Mouse (Mus musculus): Measurements from ENCODE around the gene C1qtnf9.

The C1qtnf9 gene

DNA sequence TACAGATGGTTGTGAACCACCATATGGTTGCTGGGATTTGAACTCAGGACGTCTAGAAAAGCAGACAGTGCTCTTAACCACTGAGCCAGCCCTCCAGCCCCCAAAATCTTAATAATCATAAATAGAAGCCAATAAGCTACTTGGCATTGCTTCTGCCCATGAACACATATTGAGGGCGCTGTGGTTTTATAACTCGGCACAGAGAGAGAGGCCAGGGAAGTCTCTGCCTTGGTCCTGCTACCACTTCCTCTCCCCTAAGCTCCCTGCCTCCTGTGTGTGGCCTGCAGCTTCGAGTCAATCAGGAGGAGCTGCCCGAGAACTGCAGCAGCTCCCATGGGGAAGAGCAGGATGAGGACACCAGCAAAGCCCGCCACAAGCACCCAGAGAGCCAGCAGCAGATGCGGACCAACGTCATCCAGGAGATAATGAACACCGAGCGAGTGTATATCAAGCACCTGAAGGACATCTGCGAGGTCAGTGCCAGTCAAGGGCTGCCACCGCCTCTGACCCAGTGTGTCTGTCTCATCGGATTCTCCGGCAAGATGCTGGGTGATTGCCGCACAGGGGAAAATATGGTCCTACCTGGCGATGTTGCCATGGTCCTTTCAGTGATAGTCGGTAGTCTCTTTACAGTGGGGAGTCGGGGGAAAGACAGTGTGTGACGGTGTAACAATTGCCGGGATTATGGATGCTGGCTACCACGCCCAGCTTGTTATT is 20.6 kb upstream of the C1qtnf9 start:
- no peak for ATAC-seq (ENCODE audit: insufficient number of reproducible peaks, low FRiP score, low TSS enrichment)

GRCm38 (mm10) chr14:60749880-60750279 is 18.1 kb upstream of the C1qtnf9 start:
- ATAC-seq (ENCODE audit: insufficient number of reproducible peaks, low FRiP score, low TSS enrichment), result no peak

- no peak for ATAC-seq (ENCODE audit: insufficient number of reproducible peaks, low FRiP score, low TSS enrichment)
Measured at GRCm38 (mm10) chr14:60751581-60751980, 16.4 kb upstream of the C1qtnf9 start.

DNA sequence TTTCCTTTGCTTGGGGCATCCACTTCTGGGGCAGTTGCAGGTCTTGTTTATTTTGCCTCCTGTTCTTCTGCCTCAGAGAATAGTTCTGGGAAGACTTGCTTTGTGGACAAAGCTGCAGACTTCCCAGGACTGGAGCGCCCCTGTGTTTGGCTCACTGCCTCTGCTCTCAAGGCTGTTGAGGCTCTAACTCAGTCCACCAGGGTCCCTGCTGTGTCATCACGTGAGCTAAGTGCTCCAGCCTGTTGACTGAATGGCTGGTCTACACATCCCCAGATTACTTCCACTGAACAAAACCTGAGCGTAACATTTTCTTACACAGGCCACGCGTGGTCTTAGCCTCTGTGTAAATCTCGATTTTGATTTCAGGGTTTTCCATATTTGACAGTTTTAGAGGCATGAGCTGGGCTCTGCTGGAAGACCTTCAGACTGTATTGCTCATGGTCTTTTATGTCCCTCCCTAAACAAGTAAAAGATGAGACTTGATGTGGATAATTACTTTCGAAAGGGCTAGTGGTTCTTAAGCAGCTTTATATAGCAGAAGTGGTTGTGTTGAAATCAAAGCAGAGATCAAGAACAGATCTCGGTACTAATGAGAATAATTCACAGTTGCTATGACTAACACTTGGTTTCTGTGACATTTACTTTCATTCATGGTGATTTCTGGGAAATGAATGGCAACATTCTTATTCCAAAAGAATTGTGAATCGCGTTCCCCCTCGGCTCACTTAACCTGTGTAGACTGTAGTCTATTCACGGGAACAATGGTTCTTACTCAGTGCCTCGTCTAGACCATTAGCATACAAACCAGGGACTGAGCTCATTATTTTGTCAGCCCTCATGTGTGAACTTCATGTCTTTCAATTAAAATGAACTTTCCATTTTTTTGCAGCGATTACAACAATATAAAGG is 14.8 kb upstream of the C1qtnf9 start:
- ATAC-seq (ENCODE audit: insufficient number of reproducible peaks, low FRiP score, low TSS enrichment), result no peak

GRCm38 (mm10) chr14:60753801-60754126 is 14.2 kb upstream of the C1qtnf9 start:
- ATAC-seq (ENCODE audit: insufficient number of reproducible peaks, low FRiP score, low TSS enrichment), result no peak

- no peak for ATAC-seq (ENCODE audit: insufficient number of reproducible peaks, low FRiP score, low TSS enrichment)
Measured at GRCm38 (mm10) chr14:60754656-60755055, 13.3 kb upstream of the C1qtnf9 start.

GRCm38 (mm10) chr14:60756271-60756670 is 11.7 kb upstream of the C1qtnf9 start:
- peak; percentile 82 for ATAC-seq (ENCODE audit: insufficient number of reproducible peaks, low FRiP score, low TSS enrichment)

GRCm38 (mm10) chr14:60757265-60757664 is 10.7 kb upstream of the C1qtnf9 start:
- no peak for ATAC-seq (ENCODE audit: insufficient number of reproducible peaks, low FRiP score, low TSS enrichment)

GRCm38 (mm10) chr14:60757722-60758121 is 10.2 kb upstream of the C1qtnf9 start:
- no peak for ATAC-seq (ENCODE audit: insufficient number of reproducible peaks, low FRiP score, low TSS enrichment)

DNA sequence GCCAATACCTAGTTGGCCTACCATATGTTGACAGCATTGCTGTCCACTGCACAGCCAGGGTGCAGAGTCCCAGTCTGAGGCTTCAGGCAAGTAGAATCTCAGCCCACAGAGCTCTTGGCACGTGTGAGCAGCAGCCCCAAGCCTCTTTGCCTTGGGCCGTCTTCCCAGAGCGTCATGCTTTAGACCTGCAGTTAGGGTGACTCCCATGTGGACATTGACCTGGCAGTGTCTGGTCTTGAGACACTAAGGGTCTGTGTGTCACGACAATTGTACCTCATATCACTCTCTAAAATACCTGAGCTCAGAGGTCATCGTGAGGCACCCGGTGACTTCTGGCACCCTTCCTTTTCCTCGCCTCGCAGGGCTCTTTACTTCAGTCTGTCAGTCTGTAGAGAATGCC is 8.8 kb upstream of the C1qtnf9 start:
- ATAC-seq (ENCODE audit: insufficient number of reproducible peaks, low FRiP score, low TSS enrichment), result no peak

- ATAC-seq (ENCODE audit: insufficient number of reproducible peaks, low FRiP score, low TSS enrichment), result no peak
Measured at GRCm38 (mm10) chr14:60761801-60762200, 6.1 kb upstream of the C1qtnf9 start.

DNA sequence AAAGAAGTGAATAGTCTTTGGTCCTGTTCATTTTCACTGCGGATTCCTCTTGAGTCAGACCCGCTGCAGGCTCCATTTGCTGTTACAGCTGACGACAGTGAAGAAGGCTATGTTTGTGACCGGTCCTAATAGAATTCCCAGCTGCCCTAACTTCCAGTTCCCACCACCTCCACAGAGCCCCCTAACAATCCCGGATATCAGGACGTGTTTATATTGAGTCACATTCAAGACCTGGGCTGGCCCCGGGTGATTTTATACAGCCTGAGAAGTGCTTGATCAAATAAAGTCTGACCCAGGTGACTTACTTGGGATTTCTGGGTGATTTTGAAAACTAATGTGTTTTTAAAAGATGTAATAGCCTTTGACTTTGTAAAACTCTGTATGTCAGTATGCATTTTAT is 5.2 kb upstream of the C1qtnf9 start:
- ATAC-seq (ENCODE audit: insufficient number of reproducible peaks, low FRiP score, low TSS enrichment), result no peak

DNA sequence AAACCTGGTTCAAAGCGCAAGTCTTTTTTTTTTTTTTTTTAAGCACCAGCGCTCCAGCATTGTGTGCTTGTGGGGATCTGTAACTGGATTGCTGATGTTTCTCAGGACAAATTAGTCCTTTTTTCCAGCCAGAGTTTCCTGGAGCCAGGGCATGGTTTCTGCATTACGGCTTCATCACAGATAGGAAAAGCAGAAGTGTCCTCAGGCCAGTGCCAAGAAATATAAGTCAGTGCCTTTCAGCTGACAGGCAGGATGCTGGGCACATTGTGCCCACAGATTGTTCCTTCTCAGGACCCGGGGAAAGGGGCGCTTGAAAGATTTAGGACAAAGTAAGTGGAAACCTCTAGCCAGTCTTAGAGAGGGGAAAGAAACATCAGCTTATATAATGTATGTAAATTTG is 4.2 kb upstream of the C1qtnf9 start:
- no peak for ATAC-seq (ENCODE audit: insufficient number of reproducible peaks, low FRiP score, low TSS enrichment)

GRCm38 (mm10) chr14:60764526-60764925 is 3.4 kb upstream of the C1qtnf9 start:
- no peak for ATAC-seq (ENCODE audit: insufficient number of reproducible peaks, low FRiP score, low TSS enrichment)

DNA sequence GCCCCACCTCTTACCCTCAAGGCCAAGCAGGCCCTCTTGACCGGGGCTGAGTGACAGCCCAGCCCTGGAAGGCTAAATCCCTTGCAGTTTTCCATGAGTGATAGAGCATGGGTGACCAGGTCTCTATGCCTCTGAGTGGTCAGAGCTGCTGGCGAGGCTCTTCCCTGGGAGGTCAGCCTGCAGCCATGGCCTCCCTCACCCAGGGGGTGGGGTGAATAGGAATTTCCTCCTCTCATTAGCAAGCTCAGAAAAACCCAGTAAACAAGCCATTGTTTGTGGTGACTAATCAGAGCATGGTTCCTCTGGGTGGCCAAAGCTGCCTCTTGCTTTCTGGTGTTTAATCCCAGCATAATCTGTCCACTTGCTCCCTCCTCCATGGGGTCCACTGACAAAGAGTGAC is 2.9 kb upstream of the C1qtnf9 start:
- no peak for ATAC-seq (ENCODE audit: insufficient number of reproducible peaks, low FRiP score, low TSS enrichment)

DNA sequence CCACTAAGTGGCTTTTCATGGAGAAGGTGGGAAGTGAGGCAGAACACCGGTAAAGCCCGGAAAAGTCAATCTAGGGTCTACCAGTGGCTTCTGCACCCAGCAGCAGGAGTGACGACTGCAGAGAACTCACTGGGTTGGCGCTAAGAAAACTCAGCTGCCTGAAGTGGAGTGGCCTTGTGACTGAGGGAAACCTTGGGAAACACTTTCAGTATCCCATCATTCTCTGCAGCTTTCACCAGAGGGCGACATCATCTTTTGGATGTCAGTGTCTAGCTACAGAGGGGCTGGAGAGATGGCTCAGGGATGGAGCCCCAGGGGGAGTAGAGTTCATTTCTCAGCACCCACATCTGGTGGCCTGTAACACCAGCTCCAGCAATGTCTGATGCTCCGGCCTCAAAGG is 1.4 kb downstream of the C1qtnf9 start:
- ATAC-seq (ENCODE audit: insufficient number of reproducible peaks, low FRiP score, low TSS enrichment), result no peak

DNA sequence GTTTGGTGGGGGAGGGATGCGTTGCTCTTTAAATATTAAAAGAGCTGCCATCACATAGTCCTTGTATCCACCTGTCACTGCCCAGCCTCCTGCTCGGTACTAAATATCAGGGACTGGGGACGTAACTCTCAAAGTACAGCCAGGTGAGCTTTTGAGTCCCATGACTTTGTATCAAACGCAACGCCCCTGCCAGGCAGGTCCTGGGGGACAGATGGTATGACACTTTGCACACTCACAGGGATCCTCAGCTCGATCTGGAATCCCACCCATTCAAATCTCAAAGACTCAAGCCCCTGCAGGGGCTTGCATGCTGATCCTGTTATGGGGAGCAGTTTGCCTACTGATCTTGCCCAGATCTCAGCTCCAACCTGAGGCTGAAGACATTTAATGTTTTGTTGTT is 2.7 kb downstream of the C1qtnf9 start:
- no peak for ATAC-seq (ENCODE audit: insufficient number of reproducible peaks, low FRiP score, low TSS enrichment)

DNA sequence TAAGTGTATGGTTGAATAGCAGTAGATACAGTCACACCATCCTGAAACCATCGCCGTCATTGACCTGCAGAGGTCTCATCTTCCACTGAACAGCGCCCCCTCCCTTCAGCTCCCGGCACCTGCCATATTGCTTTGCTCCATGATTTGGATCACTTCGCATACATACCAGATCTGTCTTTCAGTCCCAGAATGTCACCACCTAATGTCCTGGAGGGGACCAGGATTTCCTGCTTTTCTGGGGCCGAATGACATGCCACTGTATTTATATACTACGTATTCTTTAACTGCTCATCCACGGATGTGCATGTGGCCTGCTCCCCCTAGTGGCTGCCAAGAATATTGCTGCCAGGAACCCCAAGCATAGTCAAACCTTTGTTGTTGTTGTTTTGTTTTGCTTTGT is 3.1 kb downstream of the C1qtnf9 start:
- ATAC-seq (ENCODE audit: insufficient number of reproducible peaks, low FRiP score, low TSS enrichment), result peak; percentile 84

GRCm38 (mm10) chr14:60773476-60773875 is 5.5 kb downstream of the C1qtnf9 start:
- no peak for ATAC-seq (ENCODE audit: insufficient number of reproducible peaks, low FRiP score, low TSS enrichment)

DNA sequence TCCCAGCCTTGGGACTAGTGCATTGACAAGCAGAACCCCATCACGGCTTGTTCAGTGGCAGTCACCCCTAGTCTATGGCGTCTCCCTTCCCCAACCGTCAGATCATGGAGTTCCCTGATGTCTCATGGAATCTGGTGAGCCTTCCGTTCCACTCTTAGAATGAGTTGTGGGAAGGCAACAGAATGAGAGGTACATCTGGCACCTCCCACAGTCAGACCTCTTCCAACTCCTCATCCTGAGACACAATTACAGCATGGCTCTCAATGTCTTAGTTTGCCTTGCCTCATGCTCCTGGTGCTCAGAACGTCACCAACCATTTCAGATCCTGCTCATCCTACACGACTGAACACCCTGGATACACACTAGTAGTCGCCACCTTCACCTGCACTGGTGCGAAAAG is 8.6 kb downstream of the C1qtnf9 start:
- no peak for ATAC-seq (ENCODE audit: insufficient number of reproducible peaks, low FRiP score, low TSS enrichment)

- ATAC-seq (ENCODE audit: insufficient number of reproducible peaks, low FRiP score, low TSS enrichment), result no peak
Measured at GRCm38 (mm10) chr14:60777485-60777919, 9.6 kb downstream of the C1qtnf9 start.

DNA sequence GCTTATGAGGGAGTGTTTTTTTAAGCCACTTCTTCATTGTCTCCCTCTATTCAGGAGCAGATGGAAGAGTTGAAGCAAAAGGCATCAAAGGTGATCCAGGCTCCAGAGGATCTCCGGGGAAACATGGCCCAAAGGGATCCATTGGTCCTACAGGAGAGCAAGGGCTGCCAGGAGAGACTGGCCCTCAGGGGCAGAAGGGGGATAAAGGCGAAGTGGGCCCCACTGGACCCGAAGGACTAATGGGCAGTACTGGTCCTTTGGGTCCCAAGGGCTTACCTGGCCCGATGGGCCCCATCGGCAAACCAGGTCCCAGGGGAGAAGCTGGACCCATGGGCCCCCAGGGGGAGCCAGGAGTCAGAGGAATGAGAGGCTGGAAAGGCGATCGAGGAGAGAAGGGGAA is 11.3 kb downstream of the C1qtnf9 start:
- ATAC-seq (ENCODE audit: insufficient number of reproducible peaks, low FRiP score, low TSS enrichment), result no peak
